Mouse (Mus musculus): ENCODE results near the gene Magi1.

Magi1 gene

DNA sequence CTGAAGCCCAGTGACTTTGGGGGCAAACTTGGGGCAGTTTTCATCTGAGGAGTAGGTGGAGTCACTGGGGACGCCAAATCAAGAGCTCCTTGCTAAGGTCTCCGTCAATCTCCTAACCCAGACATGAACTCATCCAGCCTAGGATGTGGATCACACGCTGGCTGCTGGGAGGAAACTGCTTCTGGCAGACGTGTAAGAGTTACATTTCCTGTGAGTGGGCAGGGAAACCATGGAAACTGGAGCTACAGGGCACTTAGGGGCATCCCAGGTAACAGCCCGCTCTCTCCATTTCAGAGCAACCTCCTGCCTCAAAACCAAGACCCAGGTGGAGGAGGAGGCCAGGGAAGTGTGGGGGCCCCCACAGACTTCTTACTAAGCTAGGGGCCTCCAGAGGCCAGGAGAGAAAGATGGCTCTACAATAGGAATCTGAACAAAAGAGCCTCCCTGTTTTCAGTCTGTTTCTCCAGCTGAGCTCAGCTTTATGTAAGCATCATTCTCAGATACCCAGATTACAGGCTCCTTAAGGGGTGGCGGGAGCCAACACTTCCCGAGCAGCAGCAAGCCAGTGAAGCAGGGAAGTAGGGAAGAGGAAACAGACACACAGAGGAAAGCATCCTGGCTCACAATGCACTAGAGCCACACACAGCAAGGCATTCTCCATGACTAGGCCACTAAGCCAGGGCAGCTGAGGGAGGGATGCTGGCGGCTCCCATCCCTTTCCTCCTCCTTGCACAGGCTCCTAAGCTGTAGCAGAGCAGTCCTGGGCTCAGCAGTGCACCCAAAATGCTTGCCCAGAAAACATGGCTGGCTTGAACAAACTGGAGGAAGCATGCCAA lies 427.7 kb downstream of the Magi1 start:
- Histone ChIP-seq H3K36me3 (ENCODE audit: control insufficient read depth, insufficient read depth, low read length, poor library complexity, severe bottlenecking) (no peaks in the 10 kb centered on the region), H3K27me3 (ENCODE audit: control insufficient read depth, insufficient read depth, low read length, poor library complexity, severe bottlenecking) (no peaks in the 10 kb centered on the region)
- DNase-seq (ENCODE audit: low read depth, low spot score): no peak

- no peak for DNase-seq (ENCODE audit: low read depth, low spot score)
- H3K27me3 ChIP-seq (ENCODE audit: control insufficient read depth, insufficient read depth, low read length, poor library complexity, severe bottlenecking): no peaks in the 10 kb centered on the region
- no peaks in the 10 kb centered on the region for H3K36me3 ChIP-seq (ENCODE audit: control insufficient read depth, insufficient read depth, low read length, poor library complexity, severe bottlenecking)
These were observed 434.6 kb downstream of the Magi1 start for GRCm38 (mm10) chr6:93848942-93849790.

DNA sequence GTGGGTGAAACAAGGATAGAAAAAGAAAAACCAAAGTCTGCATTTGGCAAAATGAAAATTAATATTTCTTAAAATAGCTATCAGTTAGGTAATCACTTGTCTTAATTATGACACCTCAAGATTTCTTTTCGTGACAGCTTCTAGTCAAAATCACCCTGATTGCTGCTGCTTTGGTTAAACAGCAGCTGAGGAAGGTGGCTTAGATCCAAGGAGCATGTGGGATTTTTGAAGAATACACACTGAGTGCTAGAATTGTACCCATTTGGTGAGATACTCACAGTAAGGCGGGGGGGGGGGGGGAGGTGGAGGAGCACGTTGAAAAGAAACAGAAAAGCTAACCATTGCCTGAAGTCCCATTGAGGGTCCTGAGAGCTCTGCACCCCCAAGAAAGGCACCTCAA lies 438.2 kb downstream of the Magi1 start:
- no peak for DNase-seq (ENCODE audit: low read depth, low spot score)
- no peaks in the 10 kb centered on the region for H3K27me3 ChIP-seq (ENCODE audit: control insufficient read depth, insufficient read depth, low read length, poor library complexity, severe bottlenecking)
- H3K36me3 ChIP-seq (ENCODE audit: control insufficient read depth, insufficient read depth, low read length, poor library complexity, severe bottlenecking): no peaks in the 10 kb centered on the region

DNA sequence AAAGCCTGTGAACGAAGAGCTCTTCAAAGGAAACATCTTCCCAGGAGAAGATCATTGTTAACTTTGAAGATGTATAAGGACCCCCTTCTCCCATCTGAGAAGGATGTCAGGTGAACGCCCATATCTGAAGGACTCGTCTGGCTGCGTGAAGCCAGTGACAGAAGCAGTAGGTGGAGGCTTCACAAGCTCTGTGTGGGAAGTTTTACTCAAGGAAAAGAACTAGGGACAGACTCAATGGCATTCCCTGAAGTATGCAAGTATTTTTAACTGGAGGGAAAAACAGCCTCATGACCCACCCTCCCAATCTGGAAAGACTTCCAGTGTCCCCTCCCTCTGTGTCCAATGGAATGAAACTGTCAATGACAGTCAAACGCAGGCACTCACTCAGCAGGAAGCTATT lies 438.6 kb downstream of the Magi1 start:
- no peaks in the 10 kb centered on the region for H3K36me3 ChIP-seq (ENCODE audit: control insufficient read depth, insufficient read depth, low read length, poor library complexity, severe bottlenecking)
- DNase-seq (ENCODE audit: low read depth, low spot score): no peak
- no peaks in the 10 kb centered on the region for H3K27me3 ChIP-seq (ENCODE audit: control insufficient read depth, insufficient read depth, low read length, poor library complexity, severe bottlenecking)

- Histone ChIP-seq H3K27me3 (ENCODE audit: control insufficient read depth, insufficient read depth, low read length, poor library complexity, severe bottlenecking) (no peaks in the 10 kb centered on the region), H3K36me3 (ENCODE audit: control insufficient read depth, insufficient read depth, low read length, poor library complexity, severe bottlenecking) (no peaks in the 10 kb centered on the region)
- DNase-seq (ENCODE audit: low read depth, low spot score): no peak
These were observed 439.1 kb downstream of the Magi1 start for GRCm38 (mm10) chr6:93844576-93844975.

- no peaks in the 10 kb centered on the region for H3K27me3 ChIP-seq (ENCODE audit: control insufficient read depth, insufficient read depth, low read length, poor library complexity, severe bottlenecking)
- no peaks in the 10 kb centered on the region for H3K36me3 ChIP-seq (ENCODE audit: control insufficient read depth, insufficient read depth, low read length, poor library complexity, severe bottlenecking)
These were observed 445.3 kb downstream of the Magi1 start for GRCm38 (mm10) chr6:93838398-93838797.

DNA sequence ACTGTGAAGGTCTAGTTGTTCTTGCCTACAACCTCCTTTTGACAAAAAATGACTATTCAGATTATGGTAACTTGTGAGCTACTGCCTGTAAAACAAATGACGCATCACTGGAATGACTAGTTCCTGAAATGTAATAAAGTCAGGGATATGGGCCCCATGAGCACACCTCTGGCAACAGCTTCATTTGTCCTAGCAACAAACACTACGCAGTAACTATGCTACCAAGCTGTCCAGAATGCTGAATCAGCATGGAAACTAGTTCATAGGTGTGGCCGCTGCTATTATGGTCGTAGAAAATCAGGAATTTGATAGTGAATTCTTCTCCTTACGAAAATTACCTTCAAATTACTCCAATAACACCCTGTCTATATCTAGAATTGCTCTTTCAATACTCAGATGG lies 447.1 kb downstream of the Magi1 start:
- H3K27me3 ChIP-seq (ENCODE audit: control insufficient read depth, insufficient read depth, low read length, poor library complexity, severe bottlenecking): no peaks in the 10 kb centered on the region
- no peaks in the 10 kb centered on the region for H3K36me3 ChIP-seq (ENCODE audit: control insufficient read depth, insufficient read depth, low read length, poor library complexity, severe bottlenecking)
- DNase-seq (ENCODE audit: low read depth, low spot score): no peak

More at GRCm38 (mm10) chr6:93838398-93838797, 445.3 kb downstream of the Magi1 start:
- DNase-seq (ENCODE audit: low read depth, low spot score): no peak

- H3K36me3 ChIP-seq (ENCODE audit: control insufficient read depth, insufficient read depth, low read length, poor library complexity, severe bottlenecking): no peaks in the 10 kb centered on the region
- DNase-seq (ENCODE audit: low read depth, low spot score): no peak
These were observed 448.5 kb downstream of the Magi1 start for GRCm38 (mm10) chr6:93835211-93835610.

GRCm38 (mm10) chr6:93828262-93828661 lies 455.5 kb downstream of the Magi1 start:
- Histone ChIP-seq H3K36me3 (ENCODE audit: control insufficient read depth, insufficient read depth, low read length, poor library complexity, severe bottlenecking) (no peaks in the 10 kb centered on the region), H3K27me3 (ENCODE audit: control insufficient read depth, insufficient read depth, low read length, poor library complexity, severe bottlenecking) (no peaks in the 10 kb centered on the region)
- no peak for DNase-seq (ENCODE audit: low read depth, low spot score)

More at GRCm38 (mm10) chr6:93835211-93835610, 448.5 kb downstream of the Magi1 start:
- H3K27me3 ChIP-seq (ENCODE audit: control insufficient read depth, insufficient read depth, low read length, poor library complexity, severe bottlenecking): no peaks in the 10 kb centered on the region

DNA sequence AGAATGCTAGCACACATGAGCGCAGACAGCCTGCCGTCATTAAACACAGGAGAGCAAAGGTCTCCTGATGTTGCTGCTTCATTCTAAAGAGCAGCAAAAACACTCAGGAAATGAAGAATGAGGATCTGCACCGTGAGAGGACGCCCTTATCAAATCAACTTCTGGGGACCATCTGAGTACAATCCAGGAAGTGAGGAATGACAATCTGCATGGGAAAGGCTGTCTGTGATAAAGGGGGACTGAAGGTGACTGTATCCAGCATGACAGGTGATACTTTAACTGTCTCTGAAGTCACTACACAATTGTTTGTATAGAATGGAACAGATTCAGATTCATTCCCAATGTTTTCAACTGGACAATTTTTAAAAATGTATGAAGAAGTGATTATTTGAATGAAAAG lies 456.8 kb downstream of the Magi1 start:
- no peaks in the 10 kb centered on the region for H3K27me3 ChIP-seq (ENCODE audit: control insufficient read depth, insufficient read depth, low read length, poor library complexity, severe bottlenecking)
- no peaks in the 10 kb centered on the region for H3K36me3 ChIP-seq (ENCODE audit: control insufficient read depth, insufficient read depth, low read length, poor library complexity, severe bottlenecking)
- no peak for DNase-seq (ENCODE audit: low read depth, low spot score)

DNA sequence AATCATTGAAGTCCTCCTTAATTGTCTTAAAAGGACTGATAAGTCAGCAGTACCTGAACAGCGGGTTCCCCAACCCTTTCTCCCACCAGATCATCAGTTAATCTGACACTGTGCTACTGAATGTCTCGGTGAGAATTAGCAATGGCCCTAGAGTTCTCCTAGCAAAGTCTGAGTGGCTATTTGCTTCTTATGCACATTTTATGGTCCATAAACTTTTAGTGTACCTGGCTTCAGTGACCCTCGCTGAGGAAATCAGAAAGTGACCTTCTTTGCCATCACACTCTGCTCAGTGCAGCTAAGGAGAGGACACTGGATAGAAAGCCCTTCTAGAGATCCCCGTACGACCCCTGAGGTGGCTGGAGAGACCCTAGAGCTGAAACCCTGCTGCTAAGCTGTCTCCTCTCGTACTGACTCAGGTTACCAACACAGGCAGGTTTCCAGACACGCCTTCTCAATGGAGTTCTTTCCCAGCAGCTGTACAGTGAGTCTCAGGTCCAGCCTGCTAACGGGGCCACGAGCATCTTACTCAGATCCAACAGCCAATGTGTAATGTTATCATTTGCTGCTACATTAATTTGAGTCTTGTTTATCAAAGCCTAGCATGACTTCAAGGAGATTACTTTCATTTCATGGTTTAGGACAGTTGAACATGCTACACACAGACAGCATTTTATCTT lies 461.4 kb downstream of the Magi1 start:
- no peaks in the 10 kb centered on the region for H3K27me3 ChIP-seq (ENCODE audit: control insufficient read depth, insufficient read depth, low read length, poor library complexity, severe bottlenecking)
- no peak for DNase-seq (ENCODE audit: low read depth, low spot score)
- H3K36me3 ChIP-seq (ENCODE audit: control insufficient read depth, insufficient read depth, low read length, poor library complexity, severe bottlenecking): no peaks in the 10 kb centered on the region

- DNase-seq (ENCODE audit: low read depth, low spot score): no peak
- H3K36me3 ChIP-seq (ENCODE audit: control insufficient read depth, insufficient read depth, low read length, poor library complexity, severe bottlenecking): no peaks in the 10 kb centered on the region
- H3K27me3 ChIP-seq (ENCODE audit: control insufficient read depth, insufficient read depth, low read length, poor library complexity, severe bottlenecking): no peaks in the 10 kb centered on the region
These were observed 462.2 kb downstream of the Magi1 start for GRCm38 (mm10) chr6:93821512-93821911.

- DNase-seq (ENCODE audit: low read depth, low spot score): no peak
- Histone ChIP-seq H3K27me3 (ENCODE audit: control insufficient read depth, insufficient read depth, low read length, poor library complexity, severe bottlenecking) (no peaks in the 10 kb centered on the region), H3K36me3 (ENCODE audit: control insufficient read depth, insufficient read depth, low read length, poor library complexity, severe bottlenecking) (no peaks in the 10 kb centered on the region)
These were observed 463.8 kb downstream of the Magi1 start for GRCm38 (mm10) chr6:93819888-93820287.

- Histone ChIP-seq H3K36me3 (ENCODE audit: control insufficient read depth, insufficient read depth, low read length, poor library complexity, severe bottlenecking) (no peaks in the 10 kb centered on the region), H3K27me3 (ENCODE audit: control insufficient read depth, insufficient read depth, low read length, poor library complexity, severe bottlenecking) (no peaks in the 10 kb centered on the region)
- DNase-seq (ENCODE audit: low read depth, low spot score): no peak
These were observed 464.4 kb downstream of the Magi1 start for GRCm38 (mm10) chr6:93819282-93819681.

GRCm38 (mm10) chr6:93818494-93818893 lies 465.2 kb downstream of the Magi1 start:
- H3K27me3 ChIP-seq (ENCODE audit: control insufficient read depth, insufficient read depth, low read length, poor library complexity, severe bottlenecking): no peaks in the 10 kb centered on the region
- no peaks in the 10 kb centered on the region for H3K36me3 ChIP-seq (ENCODE audit: control insufficient read depth, insufficient read depth, low read length, poor library complexity, severe bottlenecking)
- no peak for DNase-seq (ENCODE audit: low read depth, low spot score)

Data from splenic B cell, adult 2 months (primary cell).